Mouse (Mus musculus): ENCODE measurements at regions not wholly inside any gene's neighbourhood (a gene's known extent, or its start where the extent isn't known, plus 50 kb on each side); places are given as distances from the start of the nearest gene placed in this dataset.

DNA sequence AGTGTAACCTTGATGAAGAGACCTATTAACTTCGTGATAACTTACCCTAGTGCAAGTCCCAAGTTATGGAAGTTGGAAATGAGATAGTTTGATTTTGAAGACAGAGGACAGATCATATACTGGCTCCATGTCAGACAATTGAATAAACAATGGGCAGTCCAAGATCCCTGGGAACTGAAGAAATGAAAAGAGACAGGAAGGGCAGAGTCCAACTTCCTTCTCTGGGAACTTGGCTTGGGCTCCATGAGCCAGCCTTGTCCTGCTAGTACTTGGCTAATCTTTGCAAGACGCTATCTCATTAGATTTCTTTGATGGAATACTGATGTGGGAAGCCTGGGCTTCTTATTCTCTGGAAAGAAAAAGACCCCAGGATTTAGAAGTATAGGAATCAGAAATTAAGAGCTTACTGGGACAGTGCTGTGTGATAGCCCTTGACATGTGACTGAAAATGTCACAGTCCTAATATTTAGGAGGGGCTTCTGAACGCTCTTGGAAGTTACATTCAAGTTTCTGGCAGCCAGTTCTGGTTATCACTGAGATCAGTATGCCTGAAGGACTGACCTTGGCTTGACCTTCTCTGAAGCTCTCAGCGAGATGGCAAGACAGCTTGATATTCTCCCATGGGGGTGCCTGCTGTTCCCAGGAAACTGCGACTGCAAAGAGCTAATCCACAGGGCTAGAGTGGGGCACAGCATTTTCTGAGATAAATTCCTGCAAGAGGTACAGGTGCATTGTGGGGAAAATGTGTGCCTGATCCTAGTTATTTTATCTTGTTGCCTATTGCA, 501.9 kb upstream of the Nrp1 start:
- TF ChIP-seq POLR2A (IDR thresholded peaks at IDR 0.05; ENCODE audit: low read depth, low read length), result no peak
- TF ChIP-seq CTCF (IDR thresholded peaks at IDR 0.05; ENCODE audit: extremely low read depth, insufficient read depth, insufficient read length, insufficient replicate concordance), result no peak
